24 mouse cellular contexts compared by ENCODE assay signal in the genomic region with DNA sequence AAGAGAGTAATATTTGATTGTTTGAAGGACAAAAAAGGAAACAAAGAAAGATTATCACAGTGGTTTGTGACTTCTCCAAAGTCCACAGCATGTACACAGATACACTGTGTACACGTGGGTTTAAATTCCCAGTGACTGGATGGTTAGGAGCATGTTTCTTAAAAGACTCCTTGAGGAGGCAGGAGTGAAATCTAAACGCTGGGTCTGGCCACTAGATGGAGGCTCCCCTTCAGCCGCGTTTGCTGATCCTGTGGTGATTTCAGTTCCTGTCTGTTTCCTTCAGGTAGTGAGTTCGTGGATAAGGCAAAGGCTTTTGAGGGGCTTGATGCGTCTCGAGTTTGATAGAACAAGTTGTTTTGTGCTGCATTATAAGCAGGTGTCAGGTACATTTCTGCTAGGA. TPM values are rescaled to one million over a fixed set of nuclear protein-coding genes. Genes with fewer than 3 reads are reported as not detected.
A peak's percentile ranks its signal among the peaks of the same experiment; 100 is the strongest.
DNase-seq lines count a peak whose midpoint lies in the region; ATAC-seq and TF ChIP-seq lines count a peak whose summit lies in the region.
"Had no signal": no experiment of that assay in that cellular context is flagged by ENCODE, and none has a peak within 500 bp of the region (broad histone marks: within the 10 kb centered on the region; RNA-seq: fewer than 3 reads in every experiment).

No protein-coding gene starts in this region.

- H3K4me3 ChIP-seq in intestine, postnatal 0 days (ENCODE audit: low read depth, low read length) = no peak overlapping the region
- H3K4me3 ChIP-seq in intestine, embryonic 15.5 days (replicated peaks) = no peak overlapping the region
- H3K4me3 ChIP-seq: erythroblast, embryonic 14.5 days; hindbrain, embryonic 12.5 days; myocyte had no signal

- H3K36me3 ChIP-seq in intestine, postnatal 0 days (ENCODE audit: control insufficient read depth, insufficient read depth) = peaks cover 38% of the 10 kb centered on the region
- peaks cover 22% of the 10 kb centered on the region; the same call in 1 of the 2 replicates for H3K36me3 ChIP-seq in intestine, embryonic 15.5 days

- H3K9ac ChIP-seq in intestine, postnatal 0 days (ENCODE audit: low read depth, low read length) = no peak overlapping the region
- H3K9ac ChIP-seq in intestine, embryonic 15.5 days = no peak overlapping the region
- H3K9ac ChIP-seq: hindbrain, embryonic 12.5 days had no signal

- H3K4me1 ChIP-seq in intestine, postnatal 0 days (replicated peaks; ENCODE audit: control insufficient read depth, insufficient read depth, low read length) = no peaks in the 10 kb centered on the region
- H3K4me1 ChIP-seq in intestine, embryonic 15.5 days (replicated peaks) = no peaks in the 10 kb centered on the region
- H3K4me1 ChIP-seq: hindbrain, embryonic 12.5 days had no signal

- peak; percentile 32 for TF ChIP-seq CTCF in intestine, postnatal 0 days (IDR thresholded peaks at IDR 0.05; ENCODE audit: low read depth)

- 53% methylated on average over 7 of the region's 7 CpGs for WGBS in intestine, postnatal 0 days
- WGBS in intestine, embryonic 15.5 days = 51% methylated on average over 7 of the region's 7 CpGs

- peak; percentile 13 for DNase-seq in embryo, embryonic 10.5 days (ENCODE audit: low spot score)
- DNase-seq in embryo, embryonic 9.5 days (ENCODE audit: extremely low spot score) = no peak
- DNase-seq in thymus, postnatal 4 days = peak; percentile 14
- no peak for DNase-seq in thymus, postnatal 14 days
- DNase-seq in right cerebral cortex, postnatal 4 days = no peak
- no peak for DNase-seq in cerebellum, adult 9-11 months
- DNase-seq: adrenal gland, postnatal 36 days; cerebellum, postnatal 10 days; gastrocnemius, postnatal 10 days; heart, postnatal 10 days; kidney, adult 11 months; kidney, postnatal 10 days; liver; lung, adult 2 months; spleen, adult 18-20 months; thymus, adult 2 months had no signal

- H3K27ac ChIP-seq in intestine, postnatal 0 days (ENCODE audit: low read depth, low read length) = no peak overlapping the region
- no peak overlapping the region for H3K27ac ChIP-seq in intestine, embryonic 15.5 days
- H3K27ac ChIP-seq: hindbrain, embryonic 12.5 days; macrophage had no signal

- no peak overlapping the region for H3K4me2 ChIP-seq in intestine, postnatal 0 days (replicated peaks; ENCODE audit: low read depth)
- H3K4me2 ChIP-seq in intestine, embryonic 15.5 days (replicated peaks) = no peak overlapping the region
- H3K4me2 ChIP-seq: hindbrain, embryonic 12.5 days; midbrain, embryonic 11.5 days had no signal

- H3K27me3 ChIP-seq in intestine, postnatal 0 days (replicated peaks; ENCODE audit: control insufficient read depth, insufficient read depth, low read length) = no peaks in the 10 kb centered on the region
- H3K27me3 ChIP-seq in intestine, embryonic 15.5 days (replicated peaks) = no peaks in the 10 kb centered on the region
- H3K27me3 ChIP-seq: hindbrain, embryonic 12.5 days had no signal

- no peak for ATAC-seq in intestine, postnatal 0 days
- no peak for ATAC-seq in intestine, embryonic 15.5 days
- ATAC-seq: forebrain, embryonic 14.5 days had no signal

- H3K9me3 ChIP-seq in intestine, postnatal 0 days (ENCODE audit: control insufficient read depth) = no peaks in the 10 kb centered on the region
- no peaks in the 10 kb centered on the region for H3K9me3 ChIP-seq in intestine, embryonic 15.5 days
- H3K9me3 ChIP-seq: hindbrain, embryonic 12.5 days had no signal

RNA-seq across cellular contexts. Expression of gene Slk, which starts 34.0 kb away (rescaled TPM):
- 8.8 and 10.0 TPM in 2 replicates for polyA plus RNA-seq in intestine, postnatal 0 days (2015; fragmentation: Nextera tagmentation; extraction: Ambion mirVana)
- 13.0 and 13.6 TPM in 2 replicates for polyA plus RNA-seq in intestine, embryonic 15.5 days (2015; fragmentation: Nextera tagmentation; extraction: Ambion mirVana)

Comparison
In these comparisons a context has a peak if more than half of its experiments do, and no peak if none do; other contexts are left out.
1. DNase-seq: peak in embryo, embryonic 10.5 days (single experiment) and thymus, postnatal 4 days (single experiment); none in embryo, embryonic 9.5 days (single experiment), thymus, postnatal 14 days (single experiment), right cerebral cortex, postnatal 4 days (single experiment) and cerebellum, adult 9-11 months (single experiment).